Mouse (Mus musculus) liver, embryonic 12.5 days (tissue): ENCODE results near the gene Esrra. TPM values are rescaled to one million over a fixed set of nuclear protein-coding genes. Genes with fewer than 3 reads are reported as not detected.

Experiments used
- ATAC-seq: fragments of 200-750 bp; cut with Nextera tagmentation; 2 replicates; pipeline ENCODE4 v1.8.0; 2017; ENCODE audit warnings: moderate number of reproducible peaks, mild to moderate bottlenecking, moderate library complexity
- H3K27ac ChIP-seq: fragments of 300-500 bp; sonication (generic); 2 replicates; pipeline ENCODE4 v1.5.1; 2016; ENCODE audit warnings: mild to moderate bottlenecking
- H3K27me3 ChIP-seq: fragments of 300-500 bp; sonication (generic); replicated peaks from 2 replicates; pipeline ENCODE4 v1.6.1; 2016; ENCODE audit warnings: mild to moderate bottlenecking, moderate library complexity
- H3K36me3 ChIP-seq: fragments of 300-500 bp; sonication (generic); 2 replicates; pipeline ENCODE4 v1.6.1; 2016; ENCODE audit warnings: mild to moderate bottlenecking, moderate library complexity
- H3K4me1 ChIP-seq: fragments of 300-500 bp; sonication (generic); 2 replicates; pipeline ENCODE4 v1.6.1; 2016
- H3K4me2 ChIP-seq: fragments of 300-500 bp; sonication (generic); 2 replicates; pipeline ENCODE4 v1.6.1; 2016; ENCODE audit warnings: mild to moderate bottlenecking, moderate library complexity
- H3K4me3 ChIP-seq: fragments of 300-500 bp; sonication (generic); 2 replicates; pipeline ENCODE4 v1.5.1; 2016; ENCODE audit warnings: mild to moderate bottlenecking, moderate library complexity
- H3K9ac ChIP-seq: fragments of 300-500 bp; sonication (generic); 2 replicates; pipeline ENCODE4 v1.6.1; 2016; ENCODE audit warnings: mild to moderate bottlenecking, moderate library complexity
- H3K9me3 ChIP-seq: fragments of 300-500 bp; sonication (generic); replicated peaks from 2 replicates; pipeline ENCODE4 v1.6.1; 2016; ENCODE audit warnings: mild to moderate bottlenecking, moderate library complexity
- WGBS: fragments of 180-500 bp; shearing (Covaris S2); methylation state at CpG from one replicate; pipeline ENCODE4 v1.1.7; 2016; ENCODE audit not compliant: insufficient replicate concordance; 5-methylcytosine and 5-hydroxymethylcytosine counted together
- polyA plus RNA-seq: library from polyadenylated mRNA; unstranded; fragments of >200 nt; fragmentation: Nextera tagmentation; extraction: Ambion mirVana; gene quantifications from 2 replicates; pipeline ENCODE4 v1.2.1, GENCODE M21; 2016

The Esrra gene
- polyA plus RNA-seq, 1 experiment from 2014 or later, result 6.5 TPM

DNA sequence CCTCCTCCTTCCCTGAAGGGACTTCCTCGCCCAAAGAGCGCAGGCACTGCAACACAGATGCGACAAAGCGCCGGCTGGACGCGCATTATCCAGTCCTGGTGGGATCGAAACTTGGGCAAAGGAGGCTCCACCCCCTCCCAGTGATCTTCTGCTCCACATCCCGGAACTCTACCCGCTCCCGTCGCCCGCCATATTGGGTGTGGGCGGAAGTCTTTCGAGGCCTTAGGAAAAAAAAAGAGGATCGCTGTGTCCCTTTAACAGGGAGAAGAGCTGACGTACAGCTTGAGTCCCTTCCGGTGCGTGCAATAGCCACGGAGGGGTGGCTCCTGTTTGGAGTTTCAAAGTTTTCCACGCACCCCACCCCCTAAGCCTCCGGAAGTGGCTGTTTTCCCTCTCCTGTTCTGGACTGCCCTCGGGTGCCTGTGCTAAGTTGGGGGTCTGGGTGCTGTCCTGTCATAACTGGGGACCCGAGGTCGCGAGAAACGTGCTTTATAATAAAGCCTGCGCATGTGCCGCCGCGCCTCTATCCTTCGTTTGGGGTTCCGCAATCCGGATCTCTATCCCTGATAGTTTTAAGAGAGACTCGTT lies 29.9 kb upstream of the Esrra start:
- under 1% methylated on average over 35 of the region's 35 CpGs for WGBS
- H3K4me1 ChIP-seq, result peaks cover 51% of the 10 kb centered on the region
- peak overlapping the region; percentile 93 for H3K27ac ChIP-seq
- H3K4me2 ChIP-seq, result peak overlapping the region; percentile 99
- H3K4me3 ChIP-seq, result peak overlapping the region; percentile 70
- ATAC-seq, result peak; percentile 71
- peaks cover 37% of the 10 kb centered on the region for H3K36me3 ChIP-seq
- H3K9me3 ChIP-seq, result no peaks in the 10 kb centered on the region
- H3K9ac ChIP-seq, result peak overlapping the region; percentile 81
- H3K27me3 ChIP-seq, result no peaks in the 10 kb centered on the region

DNA sequence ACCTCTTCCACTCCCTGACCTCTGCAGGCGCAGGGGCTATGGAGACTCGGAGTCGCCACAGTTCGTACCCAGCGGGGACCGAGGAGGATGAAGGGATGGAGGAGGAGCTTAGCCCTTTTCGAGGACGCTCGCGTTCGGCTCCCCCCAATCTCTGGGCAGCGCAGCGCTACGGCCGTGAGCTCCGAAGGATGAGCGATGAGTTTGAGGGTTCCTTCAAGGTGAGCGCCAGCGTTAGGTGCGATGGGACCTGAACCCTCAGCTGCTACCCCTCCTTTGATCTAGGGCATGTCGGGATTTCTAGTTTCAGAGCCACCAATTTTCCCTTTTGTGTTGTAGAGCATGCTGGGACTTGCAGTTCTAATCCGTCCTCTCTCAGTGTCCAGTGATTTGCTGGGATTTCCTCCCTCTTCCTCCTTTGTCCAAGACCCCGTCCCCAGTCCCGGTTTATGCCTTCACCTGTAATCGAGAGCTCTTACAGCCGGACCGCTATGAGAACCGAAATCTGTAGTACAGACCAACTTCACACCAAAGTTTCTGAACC lies 29.1 kb upstream of the Esrra start:
- no peaks in the 10 kb centered on the region for H3K27me3 ChIP-seq
- peak overlapping the region; percentile 99 for H3K4me2 ChIP-seq
- peak overlapping the region; percentile 81 for H3K9ac ChIP-seq
- H3K4me1 ChIP-seq, result peaks cover 51% of the 10 kb centered on the region
- peaks cover 37% of the 10 kb centered on the region for H3K36me3 ChIP-seq
- ATAC-seq, result peak; percentile 31
- WGBS, result under 1% methylated on average over 28 of the region's 28 CpGs
- H3K27ac ChIP-seq, result peak overlapping the region; percentile 93
- peak overlapping the region; percentile 70 for H3K4me3 ChIP-seq
- H3K9me3 ChIP-seq, result no peaks in the 10 kb centered on the region

- ATAC-seq, result no peak
- peak overlapping the region; percentile 99 for H3K4me2 ChIP-seq
- H3K4me3 ChIP-seq, result peak overlapping the region; percentile 70
- H3K36me3 ChIP-seq, result peaks cover 36% of the 10 kb centered on the region
- H3K9ac ChIP-seq, result no peak overlapping the region
- no peaks in the 10 kb centered on the region for H3K9me3 ChIP-seq
- H3K27ac ChIP-seq, result no peak overlapping the region; the same call in 1 of the 2 replicates
- no peaks in the 10 kb centered on the region for H3K27me3 ChIP-seq
- H3K4me1 ChIP-seq, result peaks cover 51% of the 10 kb centered on the region
- whole genome bisulfite sequencing, result 63% methylated on average over 5 of the region's 5 CpGs
These were observed 28.3 kb upstream of the Esrra start for GRCm38 (mm10) chr19:6949951-6950350.

GRCm38 (mm10) chr19:6949532-6949931 lies 27.9 kb upstream of the Esrra start:
- ATAC-seq, result no peak
- H3K4me2 ChIP-seq, result 0 out of 2 replicates have a peak overlapping the region, but pooled peaks have one; percentile 99

DNA sequence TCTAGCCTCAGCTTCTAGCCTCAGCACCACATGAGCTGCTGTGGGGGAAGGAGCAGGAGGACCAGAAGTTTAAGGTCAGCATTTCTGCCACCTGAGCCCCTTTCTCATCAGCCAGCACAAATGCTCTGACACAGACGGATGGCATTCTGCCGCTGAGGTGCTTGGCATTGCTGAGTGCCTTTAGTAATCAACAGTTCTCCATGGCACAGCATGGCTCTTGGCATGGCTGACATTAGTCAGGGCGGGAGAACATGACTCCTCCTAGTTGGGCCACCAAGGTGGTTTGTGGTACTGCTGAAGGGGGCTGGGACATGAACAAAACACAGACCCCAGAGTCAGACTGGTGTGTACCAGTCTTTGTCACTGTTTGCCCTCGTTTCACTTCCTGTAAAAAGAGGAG lies 26.6 kb upstream of the Esrra start:
- Histone ChIP-seq H3K27me3 (no peaks in the 10 kb centered on the region), H3K9ac (no peak overlapping the region), H3K9me3 (no peaks in the 10 kb centered on the region), H3K4me3 (no peak overlapping the region), H3K27ac (peak overlapping the region; percentile 31; the same call in 1 of the 2 replicates), H3K36me3 (peaks cover 28% of the 10 kb centered on the region), H3K4me2 (no peak overlapping the region), H3K4me1 (peaks cover 53% of the 10 kb centered on the region)
- WGBS, result 69% methylated on average over 4 of the region's 4 CpGs
- no peak for ATAC-seq

More at GRCm38 (mm10) chr19:6949532-6949931, 27.9 kb upstream of the Esrra start:
- H3K9ac ChIP-seq, result no peak overlapping the region
- peaks cover 36% of the 10 kb centered on the region for H3K36me3 ChIP-seq
- no peak overlapping the region for H3K4me3 ChIP-seq
- H3K4me1 ChIP-seq, result peaks cover 51% of the 10 kb centered on the region
- H3K27me3 ChIP-seq, result no peaks in the 10 kb centered on the region
- no peak overlapping the region for H3K27ac ChIP-seq
- 84% methylated on average over 5 of the region's 5 CpGs for WGBS
- no peaks in the 10 kb centered on the region for H3K9me3 ChIP-seq

- 53% methylated on average over 4 of the region's 4 CpGs for WGBS
- Histone ChIP-seq H3K9ac (no peak overlapping the region), H3K4me1 (peaks cover 53% of the 10 kb centered on the region)
These were observed 26.1 kb upstream of the Esrra start for GRCm38 (mm10) chr19:6947742-6948141.

DNA sequence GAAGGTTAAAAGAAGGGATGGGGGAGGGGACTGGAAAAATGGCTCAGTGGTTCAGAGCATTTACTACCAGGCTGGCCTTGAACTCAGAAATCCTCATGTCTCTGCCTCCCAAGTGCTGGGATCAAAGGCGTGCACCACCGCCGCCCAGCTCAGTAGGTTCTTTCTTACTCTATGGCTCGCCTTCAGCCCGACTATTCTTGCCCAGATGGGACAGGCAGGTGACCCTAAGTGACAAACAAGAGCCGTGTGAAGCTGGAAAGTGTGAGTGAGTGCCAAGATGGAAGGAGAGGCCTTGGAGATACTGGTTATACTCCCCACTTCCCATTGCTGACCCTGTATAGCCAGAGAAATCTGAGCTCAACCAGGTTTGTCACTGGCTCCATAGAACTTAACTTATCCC lies 22.1 kb upstream of the Esrra start:
- Histone ChIP-seq H3K9ac (no peak overlapping the region), H3K4me3 (no peak overlapping the region), H3K27me3 (no peaks in the 10 kb centered on the region), H3K9me3 (no peaks in the 10 kb centered on the region), H3K27ac (no peak overlapping the region), H3K36me3 (peaks cover 26% of the 10 kb centered on the region), H3K4me2 (no peak overlapping the region), H3K4me1 (peaks cover 37% of the 10 kb centered on the region)
- 90% methylated on average over 6 of the region's 6 CpGs for WGBS
- ATAC-seq, result no peak

More at GRCm38 (mm10) chr19:6947742-6948141, 26.1 kb upstream of the Esrra start:
- Histone ChIP-seq H3K27ac (peak overlapping the region; percentile 31; the same call in 1 of the 2 replicates), H3K4me3 (no peak overlapping the region), H3K9me3 (no peaks in the 10 kb centered on the region), H3K27me3 (no peaks in the 10 kb centered on the region), H3K36me3 (peaks cover 26% of the 10 kb centered on the region), H3K4me2 (no peak overlapping the region)
- no peak for ATAC-seq

DNA sequence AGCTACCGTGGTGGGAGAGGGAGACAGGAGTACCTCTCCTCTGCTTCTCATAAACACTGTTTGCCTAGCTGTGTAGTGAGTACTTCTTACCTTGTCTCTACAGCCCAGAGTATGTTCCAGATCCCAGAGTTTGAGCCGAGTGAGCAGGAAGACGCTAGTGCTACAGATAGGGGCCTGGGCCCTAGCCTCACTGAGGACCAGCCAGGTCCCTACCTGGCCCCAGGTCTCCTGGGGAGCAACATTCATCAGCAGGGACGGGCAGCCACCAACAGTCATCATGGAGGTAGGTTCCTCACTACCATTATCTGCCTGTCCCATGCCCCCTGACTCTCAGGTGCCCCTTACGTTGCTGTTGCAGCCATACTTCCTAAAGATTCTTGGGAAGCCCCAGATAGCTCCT lies 21.2 kb upstream of the Esrra start:
- H3K9me3 ChIP-seq, result no peaks in the 10 kb centered on the region
- H3K9ac ChIP-seq, result peak overlapping the region; percentile 86
- peak overlapping the region; percentile 88 for H3K4me3 ChIP-seq
- H3K27me3 ChIP-seq, result peaks cover 8% of the 10 kb centered on the region
- H3K36me3 ChIP-seq, result peaks cover 22% of the 10 kb centered on the region
- H3K27ac ChIP-seq, result peak overlapping the region; percentile 94
- 21% methylated on average over 5 of the region's 5 CpGs for WGBS
- ATAC-seq, result peak; percentile 14
- H3K4me2 ChIP-seq, result peak overlapping the region; percentile 98
- H3K4me1 ChIP-seq, result peaks cover 32% of the 10 kb centered on the region

GRCm38 (mm10) chr19:6942249-6942691 lies 20.7 kb upstream of the Esrra start, which contains the start of gene Gpr137:
Gpr137 (minus strand) TSS chr19:6942480.
- H3K27me3 ChIP-seq, result peaks cover 11% of the 10 kb centered on the region
- H3K36me3 ChIP-seq, result peaks cover 22% of the 10 kb centered on the region
- H3K4me1 ChIP-seq, result peaks cover 30% of the 10 kb centered on the region
- H3K27ac ChIP-seq, result peak within 1 kb of the TSS; percentile 94
- H3K4me3 ChIP-seq, result peak within 1 kb of the TSS; percentile 88
- under 1% methylated on average over 27 of the region's 27 CpGs for WGBS
- H3K4me2 ChIP-seq, result peak within 1 kb of the TSS; percentile 98
- peak; percentile 91 for ATAC-seq
- no peaks in the 10 kb centered on the region for H3K9me3 ChIP-seq
- H3K9ac ChIP-seq, result peak within 1 kb of the TSS; percentile 86

GRCm38 (mm10) chr19:6941372-6942248 lies 20.0 kb upstream of the Esrra start, which contains the start of gene Bad:
Bad (plus strand) TSS chr19:6941861.
- H3K27me3 ChIP-seq, result peaks cover 11% of the 10 kb centered on the region
- under 1% methylated on average over 83 of the region's 83 CpGs for WGBS
- peak; percentile 74 for ATAC-seq

DNA sequence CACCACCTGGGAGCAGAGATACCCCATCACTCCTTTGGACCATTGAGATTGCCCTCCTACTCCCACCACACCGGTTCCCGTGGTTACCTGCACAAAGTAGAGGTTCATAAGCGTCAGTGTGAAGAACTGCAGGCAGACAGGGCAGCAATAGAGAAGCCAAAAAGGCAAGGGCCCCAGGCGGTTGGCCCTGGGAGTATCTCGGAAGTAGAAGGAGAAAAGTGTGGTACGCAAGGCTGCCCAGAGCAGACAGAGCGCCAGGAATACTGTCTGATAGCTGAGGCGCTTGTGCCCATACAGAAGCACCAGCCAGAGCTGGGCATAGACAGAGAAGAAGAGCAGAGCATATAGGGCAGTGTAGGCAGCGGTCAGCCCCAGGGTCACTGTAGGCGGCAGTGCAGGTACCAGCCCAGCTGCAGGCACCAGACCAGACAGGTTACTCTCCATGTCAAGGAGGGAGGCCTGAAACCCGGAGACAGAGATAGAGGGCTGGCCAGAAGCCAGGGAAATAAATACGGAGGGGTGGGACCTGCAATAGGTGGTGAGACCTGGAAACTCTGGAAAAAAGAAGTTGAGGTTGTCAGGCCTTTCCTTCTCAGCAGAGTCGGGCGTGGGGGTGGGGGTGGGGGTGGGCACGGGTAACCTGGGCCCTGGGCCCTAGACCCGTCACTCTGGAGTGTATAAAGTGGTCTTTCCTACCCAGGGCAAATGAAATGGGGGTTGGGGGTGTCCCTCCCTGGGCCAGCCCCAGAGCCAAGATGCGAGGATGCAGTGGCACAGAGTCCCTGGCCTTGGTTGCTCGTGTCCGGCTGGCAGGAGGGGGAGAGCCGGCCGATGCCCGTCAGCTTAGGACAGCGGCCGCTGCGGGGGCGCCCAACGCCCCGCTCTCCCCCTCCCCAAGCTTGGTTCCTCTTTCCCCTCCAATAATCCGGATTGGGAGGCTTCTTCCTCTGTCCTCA lies 19.1 kb upstream of the Esrra start:
- H3K27me3 ChIP-seq, result peaks cover 19% of the 10 kb centered on the region
- H3K4me3 ChIP-seq, result peak overlapping the region; percentile 88
- H3K27ac ChIP-seq, result peak overlapping the region; percentile 94
- H3K9me3 ChIP-seq, result no peaks in the 10 kb centered on the region
- WGBS, result 27% methylated on average over 28 of the region's 29 CpGs
- H3K4me1 ChIP-seq, result peaks cover 30% of the 10 kb centered on the region
- H3K4me2 ChIP-seq, result peak overlapping the region; percentile 98
- peak overlapping the region; percentile 86 for H3K9ac ChIP-seq
- peaks cover 12% of the 10 kb centered on the region for H3K36me3 ChIP-seq
- ATAC-seq, result no peak

More at GRCm38 (mm10) chr19:6941372-6942248, 20.0 kb upstream of the Esrra start, which contains the start of gene Bad:
- peak within 1 kb of the TSS; percentile 94 for H3K27ac ChIP-seq
- peak within 1 kb of the TSS; percentile 98 for H3K4me2 ChIP-seq
- H3K4me3 ChIP-seq, result peak within 1 kb of the TSS; percentile 88
- no peaks in the 10 kb centered on the region for H3K9me3 ChIP-seq
- peaks cover 18% of the 10 kb centered on the region for H3K36me3 ChIP-seq
- H3K4me1 ChIP-seq, result peaks cover 30% of the 10 kb centered on the region
- peak within 1 kb of the TSS; percentile 86 for H3K9ac ChIP-seq
